Mouse (Mus musculus) cerebellum, postnatal 10 days (tissue): ENCODE measurements at regions not wholly inside any gene's neighbourhood (a gene's known extent, or its start where the extent isn't known, plus 50 kb on each side); places are given as distances from the start of the nearest gene placed in this dataset.

ENCODE experiments used
- DNase-seq, 2 experiments: peaks; one replicate each; pipeline ENCODE4 v3.0.0; 2021; ENCODE audit warnings: mixed read lengths in 2 of 2

GRCm38 (mm10) chr3:141051685-141052084, 160.5 kb downstream of the Pdha2 start:
- no peak for DNase-seq

DNA sequence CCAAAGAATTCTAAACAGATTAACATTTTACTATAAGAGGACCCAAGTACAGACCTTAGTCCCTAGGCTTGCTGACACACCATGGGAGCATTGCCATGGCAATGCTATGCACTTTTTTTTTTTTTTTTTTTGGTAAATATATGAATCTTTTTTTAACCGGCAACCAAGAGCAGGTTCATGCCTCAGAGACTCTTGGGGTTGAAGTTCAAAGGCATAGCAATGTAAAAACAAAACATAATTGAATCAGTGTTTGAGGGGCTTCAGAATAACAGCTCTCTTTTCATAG, 197.9 kb downstream of the Pdha2 start:
- no peak for DNase-seq

- DNase-seq = no peak
These were observed 198.5 kb downstream of the Pdha2 start for GRCm38 (mm10) chr3:141013521-141014261.

DNA sequence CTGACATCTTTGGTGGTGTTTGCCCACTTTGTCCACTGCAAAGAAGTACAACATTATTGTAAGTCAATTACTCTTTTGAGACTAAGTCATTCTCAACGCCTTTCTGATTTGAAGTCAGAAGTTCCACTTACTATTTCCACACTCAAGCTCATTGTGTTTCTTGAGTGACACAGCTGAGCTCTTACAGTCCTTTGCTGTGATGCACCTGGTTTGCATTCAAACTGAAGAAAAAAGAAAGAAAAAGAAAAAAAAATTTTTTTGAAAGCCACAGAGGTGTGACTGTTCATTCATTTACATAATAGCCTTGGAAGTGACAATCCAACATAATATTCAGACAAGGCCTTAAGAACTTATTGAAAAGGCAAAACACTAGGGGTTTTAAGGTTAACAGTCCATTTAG, 199.2 kb downstream of the Pdha2 start:
- no peak for DNase-seq

GRCm38 (mm10) chr3:141008792-141009191, 203.4 kb downstream of the Pdha2 start:
- no peak for DNase-seq

- DNase-seq = no peak
These were observed 206.3 kb downstream of the Pdha2 start for GRCm38 (mm10) chr3:141005885-141006284.

DNA sequence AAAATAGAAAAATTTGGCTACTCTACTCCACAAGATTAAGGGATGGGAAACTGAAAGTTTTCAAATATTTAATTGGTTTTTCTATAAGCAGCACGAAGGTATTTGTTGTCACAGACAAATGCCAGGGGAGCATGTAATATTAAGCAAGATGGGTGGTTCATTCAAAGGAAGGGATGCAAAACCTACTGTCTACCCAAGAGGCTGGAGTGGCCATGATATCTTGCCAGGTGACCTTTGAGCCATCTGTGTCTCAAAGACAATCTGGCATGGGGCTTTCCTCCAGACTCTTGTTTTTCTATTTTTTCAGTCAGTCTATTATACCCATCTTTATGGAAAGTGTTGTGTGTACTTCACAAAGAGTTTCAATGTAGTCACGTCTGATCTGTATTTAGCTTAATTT, 208.6 kb downstream of the Pdha2 start:
- peak; percentile 10 to 13 for DNase-seq

DNA sequence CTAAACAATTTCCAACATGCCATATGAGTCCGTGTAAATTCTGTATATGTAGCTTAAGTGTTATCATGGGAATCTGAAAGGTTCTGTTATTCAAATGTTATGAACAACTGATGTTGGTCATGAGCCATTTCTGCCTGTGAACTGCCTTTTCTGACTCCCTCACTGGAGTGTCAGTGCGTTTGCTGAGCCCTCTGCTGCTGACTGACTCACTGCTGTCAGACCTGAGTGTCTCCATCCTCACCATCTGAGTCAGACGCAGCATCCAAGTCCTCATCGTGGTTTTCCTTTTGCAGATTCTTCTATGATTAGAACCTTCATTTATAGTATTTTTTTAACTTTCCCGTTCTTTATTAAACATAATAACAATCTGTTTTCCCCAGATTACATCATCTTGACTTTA, 223.9 kb downstream of the Pdha2 start:
- peak; percentile 28 to 29 for DNase-seq

DNA sequence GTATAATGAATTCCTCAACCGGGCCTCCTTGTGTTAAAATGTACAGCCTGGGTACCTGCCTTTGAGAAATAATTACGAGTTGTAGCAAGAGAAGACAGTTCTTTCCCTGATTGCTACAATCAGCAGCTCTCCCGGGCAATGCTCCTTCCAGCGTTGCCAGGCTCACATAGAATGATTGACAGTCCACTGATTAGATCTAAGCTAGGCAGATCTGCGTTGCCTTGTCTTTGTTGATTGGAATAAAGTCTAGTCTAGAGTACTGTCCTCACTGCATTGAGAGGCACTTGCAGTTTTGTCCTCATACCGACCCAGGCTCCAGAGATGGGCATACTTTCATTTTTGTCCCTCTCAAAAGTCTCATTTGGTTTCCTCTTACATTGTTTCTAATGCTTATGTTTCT, 238.6 kb downstream of the Pdha2 start:
- peak; percentile 12 to 24 for DNase-seq

DNA sequence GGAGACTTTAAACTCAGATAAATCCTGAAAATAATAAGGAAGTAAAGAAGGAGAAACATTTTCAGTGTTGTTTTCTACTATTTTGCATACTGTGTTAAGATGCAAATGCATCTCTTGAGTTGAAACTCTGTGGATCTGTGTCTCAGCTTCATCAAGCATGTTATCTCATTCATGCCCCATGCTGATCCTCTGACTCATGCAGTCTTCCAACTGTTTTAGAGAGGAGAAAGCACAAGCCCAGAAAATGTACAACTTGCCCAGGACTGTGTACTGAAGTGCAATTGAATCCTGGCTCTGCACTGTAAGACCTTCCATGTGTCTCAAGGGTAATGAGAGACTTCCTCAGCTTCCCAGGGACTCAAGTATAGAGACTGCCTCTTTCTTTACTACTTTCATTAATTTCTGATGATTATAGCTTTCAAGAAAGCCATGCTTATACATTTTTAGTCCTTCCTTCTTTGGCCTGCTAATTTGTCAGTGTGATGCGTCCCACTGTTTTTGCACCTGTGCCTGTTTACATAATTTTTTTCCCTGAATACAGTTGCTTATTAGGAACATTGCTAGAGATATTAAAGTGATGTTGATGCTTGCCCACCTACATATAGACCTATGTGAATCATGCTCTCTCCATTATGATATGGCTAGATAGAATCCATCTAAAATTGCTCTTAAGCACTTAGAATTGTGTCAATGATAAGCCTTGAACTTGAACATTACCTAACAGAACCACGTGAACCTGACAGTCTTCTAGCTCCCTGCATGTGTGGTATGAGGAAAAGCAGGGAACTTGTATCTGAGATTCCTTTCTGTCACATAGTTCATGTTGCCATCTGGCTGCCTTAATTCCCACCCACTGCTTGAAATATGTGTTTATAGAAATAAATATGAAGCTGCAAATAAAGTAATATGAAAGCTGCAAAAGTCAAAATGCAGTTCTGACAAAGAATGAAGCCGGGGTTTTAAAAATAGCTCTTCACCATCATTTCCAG, 242.0 kb downstream of the Pdha2 start:
- DNase-seq = peak; percentile 74 to 75

DNA sequence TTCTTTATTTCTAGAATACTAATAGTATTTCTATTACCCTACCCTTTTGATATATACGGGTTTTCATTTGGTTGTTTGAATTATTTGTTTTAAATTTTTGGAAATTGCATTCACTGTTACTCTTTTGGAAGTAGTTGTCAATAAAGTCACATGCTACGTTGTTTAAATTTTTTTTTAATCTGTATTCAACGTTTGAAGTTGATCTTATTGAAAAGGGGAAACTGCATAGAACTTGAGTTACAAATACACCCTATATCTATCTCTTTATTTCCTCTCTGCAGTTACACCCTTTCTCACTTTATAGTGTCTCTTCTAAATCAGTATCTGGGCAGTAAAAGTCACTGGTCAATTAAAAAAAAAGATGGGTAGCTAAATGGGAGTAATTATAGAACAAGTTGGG, 243.6 kb downstream of the Pdha2 start:
- DNase-seq = no peak

GRCm38 (mm10) chr3:140957666-140958065, 254.5 kb downstream of the Pdha2 start:
- no peak for DNase-seq

DNA sequence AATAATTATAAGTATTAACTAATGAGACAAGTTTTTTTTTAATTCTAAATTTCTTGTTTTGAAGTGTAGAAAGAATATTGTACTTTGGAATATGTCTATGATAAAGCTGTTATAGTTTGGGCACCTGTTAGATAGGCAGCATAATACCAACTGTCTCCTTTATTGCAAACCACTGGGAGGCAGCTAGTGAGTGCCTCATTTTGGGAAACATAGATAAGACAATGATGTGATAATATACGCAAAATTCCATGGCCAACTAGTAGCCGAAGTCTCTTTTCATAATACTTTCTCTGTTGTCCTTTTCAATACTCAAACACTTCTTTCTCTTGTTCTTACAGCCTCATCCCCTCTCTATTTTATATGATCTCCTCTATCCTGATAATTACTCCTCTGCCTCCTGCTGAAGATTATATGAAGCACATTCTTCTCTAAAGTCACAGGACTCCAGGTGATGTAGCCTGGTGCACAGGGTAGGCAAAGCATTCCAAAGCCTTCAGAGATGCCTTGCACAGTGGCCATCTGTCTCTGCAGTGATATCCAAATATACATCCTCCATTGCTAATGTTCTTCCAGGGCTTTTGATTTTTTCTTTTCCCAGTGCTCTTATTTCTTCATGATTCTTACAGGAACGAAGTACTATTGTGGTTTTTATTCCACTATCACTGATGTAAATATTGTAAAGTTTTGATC, 259.9 kb downstream of the Pdha2 start:
- peak; percentile 18 to 32 for DNase-seq

DNA sequence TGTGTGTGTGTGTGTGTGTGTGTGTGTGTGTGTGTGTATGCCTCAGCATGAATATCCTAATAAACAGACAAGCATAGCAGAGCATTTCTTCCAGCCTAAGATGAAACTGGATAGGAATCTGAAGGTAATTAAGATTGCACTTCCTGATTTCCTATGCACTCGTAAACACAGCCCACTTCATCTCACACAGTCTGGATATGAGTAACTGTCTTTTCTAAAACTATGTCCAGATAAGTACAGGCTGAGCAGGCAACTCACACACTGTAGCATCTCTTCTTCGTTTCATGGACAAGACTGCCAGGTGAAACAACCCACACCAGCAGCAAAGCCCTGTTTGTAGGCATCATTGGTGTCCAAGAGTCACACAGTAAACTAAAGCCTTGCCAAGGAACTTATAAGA, 261.1 kb downstream of the Pdha2 start:
- DNase-seq = no peak

- no peak for DNase-seq
These were observed 262.1 kb downstream of the Pdha2 start for GRCm38 (mm10) chr3:140949880-140950662.

DNA sequence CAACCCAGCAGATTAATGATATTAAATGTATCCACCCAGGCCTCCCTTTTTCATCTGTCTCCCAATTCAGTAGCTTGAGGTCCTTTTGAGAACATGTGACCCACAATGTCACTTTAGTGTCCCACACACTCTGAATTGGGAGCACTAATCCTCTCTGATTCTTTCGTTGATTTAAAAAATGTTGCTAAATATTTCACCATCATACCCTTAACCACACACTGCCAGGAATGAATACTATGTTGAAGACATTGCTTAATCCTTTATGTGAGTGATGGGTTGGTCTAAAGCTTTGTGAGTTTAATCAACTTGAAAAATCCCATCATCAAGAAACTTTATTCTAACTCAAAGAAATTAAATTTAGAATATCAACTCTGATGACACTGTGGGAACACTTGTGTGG, 269.7 kb downstream of the Pdha2 start:
- no peak for DNase-seq

GRCm38 (mm10) chr3:140941898-140942297, 270.3 kb downstream of the Pdha2 start:
- peak; percentile 26 to 33 for DNase-seq

GRCm38 (mm10) chr3:140941316-140941715, 270.8 kb downstream of the Pdha2 start:
- no peak for DNase-seq

DNA sequence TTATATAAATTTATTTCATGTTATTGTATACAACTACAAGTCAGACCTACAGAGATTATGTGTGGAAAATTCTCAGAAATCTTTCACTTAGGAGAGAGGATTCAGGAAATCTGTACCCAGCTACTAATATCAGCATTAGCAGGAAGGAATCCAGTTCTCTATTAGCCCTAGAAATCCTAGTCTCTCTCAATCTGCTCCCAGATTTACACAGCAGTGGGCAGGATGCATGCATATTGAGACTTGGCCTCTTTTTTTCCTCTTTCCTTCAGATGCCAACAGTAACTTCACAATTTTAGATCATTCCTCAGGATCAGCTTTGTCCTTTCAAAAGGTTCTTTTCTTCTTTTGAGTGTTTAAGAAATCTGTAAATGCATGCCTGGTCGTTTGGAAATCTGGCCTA, 279.0 kb downstream of the Pdha2 start:
- peak in 1 of 2 experiments; percentile 23 for DNase-seq

GRCm38 (mm10) chr3:140926689-140927088, 285.5 kb downstream of the Pdha2 start:
- peak; percentile 21 to 23 for DNase-seq

DNA sequence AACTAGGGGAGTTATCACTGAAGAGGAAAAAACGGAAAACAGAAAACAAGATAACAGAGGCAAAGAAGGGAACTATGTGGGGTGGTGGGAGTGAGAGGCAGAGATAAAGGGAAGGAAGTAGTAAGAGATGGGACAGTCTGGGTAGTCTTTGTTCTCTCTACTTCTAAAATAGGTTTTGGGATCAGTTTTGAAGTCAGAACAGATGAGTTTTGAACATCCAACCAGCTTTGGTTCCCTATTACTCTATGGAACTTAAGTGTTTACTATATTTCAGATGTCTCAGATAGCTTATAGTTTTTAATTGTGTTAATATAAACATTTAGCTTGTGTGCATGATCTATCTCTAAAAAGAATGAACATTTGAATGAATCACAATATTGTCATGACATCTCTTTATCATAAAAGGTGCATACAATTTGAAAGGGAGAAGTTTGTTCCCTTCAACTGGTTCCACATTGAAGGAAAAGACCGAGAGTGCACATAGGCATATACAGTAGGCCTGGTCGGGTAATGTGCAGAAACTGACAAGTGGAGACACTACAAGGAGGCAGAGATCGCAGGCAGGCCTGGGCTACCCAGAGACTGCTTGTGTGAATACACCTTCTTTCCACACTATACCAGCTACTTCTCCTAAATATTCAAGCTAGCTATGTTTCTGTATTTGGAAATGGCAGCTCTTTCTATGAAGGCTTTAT, 335.8 kb downstream of the Pdha2 start:
- no peak for DNase-seq
